Mouse (Mus musculus): ENCODE results near the gene Cd209f.
"Not testable (repeated sequence)": the region's sequence is repeated elsewhere in the genome, so short reads cannot be mapped to it uniquely, and the experiment has no call there.

Cd209f gene

GRCm38 (mm10) chr8:4105735-4106134 is at the start of gene Cd209f:
Cd209f (minus strand) TSS chr8:4105835.
- DNase-seq (ENCODE audit: low spot score), result not testable (repeated sequence)

GRCm38 (mm10) chr8:4154878-4155277 is 49.2 kb upstream of the Cd209f start:
- no peak for DNase-seq (ENCODE audit: low spot score)

GRCm38 (mm10) chr8:4147272-4147671 is 41.6 kb upstream of the Cd209f start:
- no peak for DNase-seq (ENCODE audit: low spot score)

- no peak for DNase-seq (ENCODE audit: low spot score)
Observed at GRCm38 (mm10) chr8:4141721-4142120, 36.1 kb upstream of the Cd209f start.

GRCm38 (mm10) chr8:4139660-4140646 is 34.3 kb upstream of the Cd209f start:
- no peak for DNase-seq (ENCODE audit: low spot score)

- DNase-seq (ENCODE audit: low spot score), result no peak
Observed at GRCm38 (mm10) chr8:4133798-4134197, 28.2 kb upstream of the Cd209f start, which contains the start of gene Cd209g. Cd209g (plus strand) TSS chr8:4134098.

- DNase-seq (ENCODE audit: low spot score), result not testable (repeated sequence)
Observed at GRCm38 (mm10) chr8:4088514-4088913, 17.1 kb downstream of the Cd209f start.

- not testable (repeated sequence) for DNase-seq (ENCODE audit: low spot score)
Observed at GRCm38 (mm10) chr8:4087180-4087722, 18.4 kb downstream of the Cd209f start.

Measured in urinary bladder, postnatal 10 days (tissue).